Mouse (Mus musculus) right cerebral cortex, postnatal 10 days (tissue): ENCODE measurements at regions not wholly inside any gene's neighbourhood (a gene's known extent, or its start where the extent isn't known, plus 50 kb on each side); places are given as distances from the start of the nearest gene placed in this dataset.

ENCODE experiments used
- DNase-seq, 2 experiments: peaks; one replicate each; pipeline ENCODE4 v3.0.0; 2021; ENCODE audit warnings: low spot score in 2 of 2

- no peak for DNase-seq
These were observed 154.4 kb upstream of the Lmcd1 start for GRCm38 (mm10) chr6:112119180-112119579.

GRCm38 (mm10) chr6:112133522-112133921 is 140.0 kb upstream of the Lmcd1 start:
- peak in 1 of 2 experiments; percentile 38 for DNase-seq

- no peak for DNase-seq
These were observed 120.8 kb upstream of the Lmcd1 start for GRCm38 (mm10) chr6:112152535-112153364.

- no peak for DNase-seq
These were observed 106.1 kb upstream of the Lmcd1 start for GRCm38 (mm10) chr6:112167487-112167886.

- no peak for DNase-seq
These were observed 97.2 kb upstream of the Lmcd1 start for GRCm38 (mm10) chr6:112176344-112176743.

- DNase-seq: no peak
These were observed 85.9 kb upstream of the Lmcd1 start for GRCm38 (mm10) chr6:112187636-112188035.

GRCm38 (mm10) chr6:112191032-112191431 is 82.5 kb upstream of the Lmcd1 start:
- peak; percentile 79 to 86 for DNase-seq

GRCm38 (mm10) chr6:112197445-112197844 is 76.1 kb upstream of the Lmcd1 start:
- DNase-seq: peak; percentile 93 to 94

- no peak for DNase-seq
These were observed 74.3 kb upstream of the Lmcd1 start for GRCm38 (mm10) chr6:112199241-112199640.

GRCm38 (mm10) chr6:112202120-112202519 is 71.4 kb upstream of the Lmcd1 start:
- peak in 1 of 2 experiments; percentile 16 for DNase-seq

- DNase-seq: peak in 1 of 2 experiments; percentile 20
These were observed 70.2 kb upstream of the Lmcd1 start for GRCm38 (mm10) chr6:112203321-112203720.

GRCm38 (mm10) chr6:112204956-112205355 is 68.6 kb upstream of the Lmcd1 start:
- DNase-seq: no peak

GRCm38 (mm10) chr6:112205420-112205995 is 68.0 kb upstream of the Lmcd1 start:
- no peak for DNase-seq

GRCm38 (mm10) chr6:112207229-112207628 is 66.3 kb upstream of the Lmcd1 start:
- DNase-seq: no peak

GRCm38 (mm10) chr6:112210238-112210950 is 63.2 kb upstream of the Lmcd1 start:
- peak; percentile 66 to 86 for DNase-seq

- DNase-seq: no peak
These were observed 56.7 kb upstream of the Lmcd1 start for GRCm38 (mm10) chr6:112216868-112217267.

- DNase-seq: no peak
These were observed 55.3 kb upstream of the Lmcd1 start for GRCm38 (mm10) chr6:112218248-112218647.

GRCm38 (mm10) chr6:112219641-112220040 is 53.9 kb upstream of the Lmcd1 start:
- no peak for DNase-seq

- no peak for DNase-seq
These were observed 53.4 kb upstream of the Lmcd1 start for GRCm38 (mm10) chr6:112220149-112220548.

- DNase-seq: no peak
These were observed 52.2 kb upstream of the Lmcd1 start for GRCm38 (mm10) chr6:112221373-112221772.

GRCm38 (mm10) chr6:112223325-112223724 is 50.2 kb upstream of the Lmcd1 start:
- no peak for DNase-seq
